Mouse (Mus musculus): Measurements from ENCODE around the gene Wdr24. TPM values are rescaled to one million over a fixed set of nuclear protein-coding genes. Genes with fewer than 3 reads are reported as not detected.

The Wdr24 gene
- polyA plus RNA-seq, 1 experiment from 2014 or later = 27.1 TPM

DNA sequence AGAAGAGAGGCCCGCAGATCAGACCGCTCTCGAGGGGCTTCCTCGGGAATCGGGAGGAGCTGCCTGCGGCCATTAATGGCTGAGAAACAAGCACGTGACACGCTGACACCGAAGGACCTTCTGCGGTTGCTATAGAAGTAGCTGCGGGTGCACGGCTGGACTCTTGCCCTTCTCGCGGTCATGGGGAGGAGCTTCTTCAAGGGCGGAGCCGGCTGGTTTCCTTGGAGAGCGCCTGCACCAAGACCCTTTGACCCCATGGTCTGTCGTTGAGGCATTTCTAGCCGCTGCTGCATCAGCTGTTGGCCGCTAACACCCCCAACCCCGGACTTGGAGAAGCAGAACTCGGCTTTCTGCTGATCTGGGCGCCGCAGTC lies 9.8 kb downstream of the Wdr24 start, which contains the start of gene Stub1:
TSS of gene Stub1 (minus strand) at position 114 of the 373 bp plus-strand sequence.
- peaks cover 35% of the 10 kb centered on the region for H3K36me3 ChIP-seq
- H3K27ac ChIP-seq (replicated peaks) = peak within 1 kb of the TSS; percentile 97
- peak; percentile 46 for ATAC-seq (ENCODE audit: insufficient number of reproducible peaks, low FRiP score, low TSS enrichment, low read depth)
- under 1% methylated on average over 24 of the region's 24 CpGs for WGBS
- H3K4me2 ChIP-seq (replicated peaks) = peak within 1 kb of the TSS; percentile 93
- H3K4me1 ChIP-seq = peaks cover 79% of the 10 kb centered on the region
- peak within 1 kb of the TSS; percentile 87 for H3K9ac ChIP-seq
- H3K9me3 ChIP-seq (replicated peaks) = no peaks in the 10 kb centered on the region
- H3K4me3 ChIP-seq (replicated peaks) = peak within 1 kb of the TSS; percentile 86
- H3K27me3 ChIP-seq = no peaks in the 10 kb centered on the region

DNA sequence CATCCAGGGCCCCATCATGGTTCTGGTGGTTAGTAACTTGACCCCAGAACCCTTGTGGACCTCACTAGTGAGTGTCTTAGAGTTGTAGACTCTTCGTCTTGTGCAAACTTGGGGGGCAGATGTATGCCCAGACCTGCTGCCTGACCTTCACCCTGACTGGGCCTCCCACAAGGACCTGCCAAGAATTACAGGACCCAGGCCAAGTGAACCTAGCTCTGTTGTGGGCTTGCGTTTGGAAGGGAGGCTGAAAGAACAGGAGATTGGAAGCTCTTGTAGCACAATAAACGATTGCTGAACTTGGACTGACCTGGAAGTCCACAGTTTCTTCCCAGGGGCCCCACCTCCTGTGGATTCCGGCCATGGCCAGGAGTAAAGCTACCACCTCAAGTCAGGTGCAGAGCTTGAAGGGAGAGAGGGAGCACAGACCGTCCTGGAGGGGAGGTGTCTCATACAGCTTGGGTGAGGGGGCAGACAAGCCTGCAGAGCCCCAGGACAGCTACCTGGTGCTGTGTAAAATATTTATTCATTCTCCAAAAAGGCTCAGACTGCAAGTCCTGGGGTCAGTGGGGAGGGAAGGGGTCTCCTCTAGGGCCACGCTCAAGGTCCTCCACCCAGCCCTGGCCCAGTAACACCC lies 10.7 kb downstream of the Wdr24 start:
- H3K9ac ChIP-seq = peak overlapping the region; percentile 83
- peak overlapping the region; percentile 93 for H3K4me2 ChIP-seq (replicated peaks)
- no peaks in the 10 kb centered on the region for H3K27me3 ChIP-seq
- H3K4me1 ChIP-seq = peaks cover 72% of the 10 kb centered on the region
- H3K27ac ChIP-seq (replicated peaks) = peak overlapping the region; percentile 97
- H3K9me3 ChIP-seq (replicated peaks) = no peaks in the 10 kb centered on the region
- 36% methylated on average over 6 of the region's 6 CpGs for WGBS
- peak overlapping the region; percentile 86 for H3K4me3 ChIP-seq (replicated peaks)
- ATAC-seq (ENCODE audit: insufficient number of reproducible peaks, low FRiP score, low TSS enrichment, low read depth) = no peak
- peaks cover 41% of the 10 kb centered on the region for H3K36me3 ChIP-seq

DNA sequence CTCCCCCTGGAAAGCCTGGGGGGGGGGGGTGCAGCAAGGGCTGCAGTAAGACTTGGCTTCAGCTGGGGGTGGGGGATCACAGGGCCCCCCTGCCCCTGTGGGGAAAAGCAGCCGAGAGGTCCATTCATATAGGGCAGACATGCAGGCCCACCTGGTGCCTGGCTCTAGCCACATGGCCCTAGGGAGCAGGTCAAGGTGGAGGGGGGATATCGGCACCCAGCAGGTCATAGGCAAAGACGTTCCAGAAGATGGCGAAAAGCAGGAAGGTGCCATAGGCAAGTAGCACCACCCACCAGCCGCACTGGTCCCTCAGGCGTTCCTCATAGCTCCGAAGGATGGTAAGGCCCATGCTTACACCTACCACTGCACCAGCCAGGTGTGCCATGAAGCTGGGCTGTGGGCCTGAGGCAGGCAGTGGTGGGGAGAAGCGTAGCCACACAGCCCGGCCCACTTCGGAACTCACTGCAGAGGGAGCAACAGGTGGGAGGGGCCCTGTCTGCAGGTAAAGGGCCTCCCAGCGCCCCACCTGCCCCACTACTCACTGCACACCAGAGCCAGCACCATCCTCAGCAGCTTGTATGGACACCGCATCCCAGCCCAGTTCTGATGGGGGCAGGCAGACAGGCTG lies 11.3 kb downstream of the Wdr24 start:
- Histone ChIP-seq H3K4me2 (replicated peaks) (peak overlapping the region; percentile 93), H3K27ac (replicated peaks) (peak overlapping the region; percentile 97; the same call in 1 of the 2 replicates), H3K4me1 (peaks cover 66% of the 10 kb centered on the region), H3K4me3 (replicated peaks) (peak overlapping the region; percentile 86), H3K9me3 (replicated peaks) (no peaks in the 10 kb centered on the region), H3K9ac (peak overlapping the region; percentile 83; the same call in 1 of the 2 replicates), H3K36me3 (peaks cover 45% of the 10 kb centered on the region), H3K27me3 (no peaks in the 10 kb centered on the region)
- ATAC-seq (ENCODE audit: insufficient number of reproducible peaks, low FRiP score, low TSS enrichment, low read depth) = no peak
- WGBS = 77% methylated on average over 12 of the region's 12 CpGs

DNA sequence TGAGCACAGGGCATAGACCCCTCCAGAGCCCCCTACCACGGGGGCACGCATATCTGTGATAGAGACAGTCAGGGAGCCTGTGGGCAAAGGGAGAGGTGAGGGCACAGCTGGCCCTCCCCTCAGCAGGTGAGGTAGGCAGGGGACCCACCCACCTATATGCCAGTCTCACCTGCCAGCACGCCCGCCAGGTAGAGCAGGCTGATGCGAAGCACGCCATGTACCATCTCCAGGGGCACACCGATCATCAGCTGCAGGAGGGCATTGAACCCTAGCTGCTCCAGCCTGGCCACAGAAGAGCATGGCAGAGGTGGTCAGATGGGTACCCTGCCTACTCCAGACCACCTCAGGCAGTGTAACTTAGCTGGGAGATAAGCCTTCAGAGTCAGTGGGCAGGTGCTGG lies 11.9 kb downstream of the Wdr24 start:
- 89% methylated on average over 7 of the region's 7 CpGs for WGBS
- H3K36me3 ChIP-seq = peaks cover 45% of the 10 kb centered on the region
- H3K4me2 ChIP-seq (replicated peaks) = peak overlapping the region; percentile 86
- H3K9me3 ChIP-seq (replicated peaks) = no peaks in the 10 kb centered on the region
- ATAC-seq (ENCODE audit: insufficient number of reproducible peaks, low FRiP score, low TSS enrichment, low read depth) = no peak
- H3K27me3 ChIP-seq = no peaks in the 10 kb centered on the region
- H3K4me3 ChIP-seq (replicated peaks) = peak overlapping the region; percentile 86
- peak overlapping the region; percentile 58; the same call in 1 of the 2 replicates for H3K27ac ChIP-seq (replicated peaks)
- no peak overlapping the region for H3K9ac ChIP-seq
- peaks cover 61% of the 10 kb centered on the region for H3K4me1 ChIP-seq

DNA sequence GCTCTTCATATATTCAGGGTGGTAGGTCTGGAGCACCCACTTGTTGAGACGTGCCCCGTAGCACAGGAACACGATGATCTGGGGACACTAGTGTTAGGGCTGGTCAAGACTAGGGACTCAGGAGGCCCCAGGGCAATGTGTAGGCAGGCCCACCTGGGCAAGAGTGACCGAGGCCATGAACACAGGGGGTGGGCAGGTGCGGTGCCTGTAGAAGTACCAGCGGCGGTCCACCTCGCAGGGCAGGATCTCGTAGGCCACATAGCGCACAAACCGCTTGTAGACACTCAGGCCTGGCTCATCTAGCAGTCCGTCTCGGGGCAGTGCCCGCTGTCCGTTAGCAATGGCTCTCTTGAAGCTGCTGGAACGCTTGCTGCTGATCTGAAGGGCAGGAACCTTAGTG lies 12.4 kb downstream of the Wdr24 start:
- Histone ChIP-seq H3K36me3 (peaks cover 45% of the 10 kb centered on the region), H3K4me2 (replicated peaks) (peak overlapping the region; percentile 86), H3K4me1 (peaks cover 56% of the 10 kb centered on the region), H3K9me3 (replicated peaks) (no peaks in the 10 kb centered on the region), H3K4me3 (replicated peaks) (0 out of 2 replicates have a peak overlapping the region, but pooled peaks have one; percentile 86), H3K9ac (no peak overlapping the region), H3K27ac (replicated peaks) (peak overlapping the region; percentile 61; the same call in 1 of the 2 replicates), H3K27me3 (no peaks in the 10 kb centered on the region)
- 88% methylated on average over 16 of the region's 16 CpGs for WGBS
- ATAC-seq (ENCODE audit: insufficient number of reproducible peaks, low FRiP score, low TSS enrichment, low read depth) = no peak

DNA sequence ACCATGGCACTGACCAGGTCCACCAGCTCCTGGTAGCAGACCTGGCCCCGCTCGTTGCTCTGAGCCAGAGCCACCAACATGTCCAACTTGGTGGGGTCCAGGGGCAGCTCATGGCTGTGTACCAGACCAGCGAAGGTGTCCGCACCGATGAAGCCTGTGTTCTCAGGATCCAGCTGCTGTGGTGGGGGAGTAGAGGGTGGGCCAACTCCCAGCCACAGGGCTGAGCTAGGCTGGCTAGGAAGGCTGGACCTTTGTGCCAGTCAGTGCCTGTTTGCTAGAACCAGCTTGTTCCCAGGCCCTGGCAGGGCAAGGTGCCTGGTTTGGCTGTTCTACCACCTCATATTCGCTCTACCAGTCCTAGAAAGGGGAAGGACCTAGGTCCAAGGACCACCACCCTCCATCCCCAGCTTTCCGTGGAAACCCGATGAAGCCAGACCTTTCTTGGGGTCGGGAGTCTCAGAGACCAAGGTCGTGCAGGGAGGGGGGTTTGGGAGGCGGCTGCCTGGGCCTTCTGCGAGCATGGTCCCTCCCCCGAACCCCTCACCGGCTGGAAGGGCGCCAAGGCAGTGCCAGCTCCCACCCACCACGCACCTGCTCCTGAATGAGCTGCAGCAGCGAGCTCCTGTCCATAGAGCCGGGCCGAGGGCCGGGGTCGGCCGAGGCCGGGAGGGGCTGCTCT lies 13.1 kb downstream of the Wdr24 start:
- 22% methylated on average over 23 of the region's 23 CpGs for WGBS
- peak overlapping the region; percentile 86 for H3K4me2 ChIP-seq (replicated peaks)
- H3K27me3 ChIP-seq = no peaks in the 10 kb centered on the region
- peak overlapping the region; percentile 26; the same call in 1 of the 2 replicates for H3K9ac ChIP-seq
- peaks cover 49% of the 10 kb centered on the region for H3K4me1 ChIP-seq
- ATAC-seq (ENCODE audit: insufficient number of reproducible peaks, low FRiP score, low TSS enrichment, low read depth) = no peak
- peaks cover 45% of the 10 kb centered on the region for H3K36me3 ChIP-seq
- H3K27ac ChIP-seq (replicated peaks) = peak overlapping the region; percentile 66
- no peaks in the 10 kb centered on the region for H3K9me3 ChIP-seq (replicated peaks)
- H3K4me3 ChIP-seq (replicated peaks) = peak overlapping the region; percentile 44

DNA sequence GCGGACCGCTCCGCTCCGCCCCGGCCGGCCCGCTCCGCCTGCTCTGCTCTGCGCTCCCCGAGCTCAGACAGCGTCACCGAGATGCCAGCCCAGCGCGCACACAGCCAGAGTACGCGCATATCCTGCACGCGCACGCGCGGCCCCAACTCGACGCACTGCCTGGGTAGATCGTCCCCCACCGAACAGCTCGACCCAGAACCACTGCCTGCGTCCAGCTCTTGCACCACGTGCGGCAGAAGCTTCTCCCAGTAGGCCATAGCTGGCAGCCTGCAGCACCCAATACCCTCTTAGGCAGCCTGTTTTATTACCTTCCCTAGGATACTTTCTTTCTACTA lies 13.6 kb downstream of the Wdr24 start, which contains the start of gene Rhbdl1:
TSS of gene Rhbdl1 (minus strand) at position 220 of the 335 bp plus-strand sequence.
- H3K27ac ChIP-seq (replicated peaks) = peak within 1 kb of the TSS; percentile 66
- H3K9ac ChIP-seq = peak within 1 kb of the TSS; percentile 26
- peak within 1 kb of the TSS; percentile 86 for H3K4me2 ChIP-seq (replicated peaks)
- ATAC-seq (ENCODE audit: insufficient number of reproducible peaks, low FRiP score, low TSS enrichment, low read depth) = peak; percentile 9; the same call in 1 of the 2 replicates
- WGBS = under 1% methylated on average over 29 of the region's 29 CpGs
- H3K36me3 ChIP-seq = peaks cover 46% of the 10 kb centered on the region
- H3K27me3 ChIP-seq = no peaks in the 10 kb centered on the region
- H3K9me3 ChIP-seq (replicated peaks) = no peaks in the 10 kb centered on the region
- H3K4me1 ChIP-seq = peaks cover 44% of the 10 kb centered on the region
- peak within 1 kb of the TSS; percentile 44 for H3K4me3 ChIP-seq (replicated peaks)

DNA sequence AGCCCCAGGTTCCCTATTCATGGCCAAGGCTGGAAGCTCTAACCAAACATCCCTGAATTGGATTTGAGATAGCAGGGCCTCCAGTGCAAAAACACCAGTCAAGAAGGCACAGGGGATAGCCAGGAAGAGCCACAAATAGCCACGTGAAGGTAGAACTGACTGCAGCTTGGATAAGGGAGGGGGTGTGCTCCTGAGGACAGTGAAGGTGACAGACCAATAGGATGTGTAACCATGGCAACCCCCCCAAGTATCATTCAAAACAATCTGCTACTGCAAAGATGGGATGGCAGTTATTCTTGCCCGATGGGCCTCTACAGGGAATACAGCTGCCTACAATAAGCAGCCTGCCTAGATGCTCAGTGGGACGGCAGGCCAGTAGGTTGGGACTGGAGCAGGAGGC lies 14.1 kb downstream of the Wdr24 start:
- Histone ChIP-seq H3K27ac (replicated peaks) (0 out of 2 replicates have a peak overlapping the region, but pooled peaks have one; percentile 18), H3K36me3 (peaks cover 51% of the 10 kb centered on the region), H3K4me3 (replicated peaks) (no peak overlapping the region), H3K9me3 (replicated peaks) (no peaks in the 10 kb centered on the region), H3K27me3 (no peaks in the 10 kb centered on the region), H3K4me2 (replicated peaks) (peak overlapping the region; percentile 86; the same call in 1 of the 2 replicates), H3K4me1 (peaks cover 42% of the 10 kb centered on the region), H3K9ac (no peak overlapping the region)
- no peak for ATAC-seq (ENCODE audit: insufficient number of reproducible peaks, low FRiP score, low TSS enrichment, low read depth)
- 54% methylated on average over 3 of the region's 3 CpGs for WGBS

DNA sequence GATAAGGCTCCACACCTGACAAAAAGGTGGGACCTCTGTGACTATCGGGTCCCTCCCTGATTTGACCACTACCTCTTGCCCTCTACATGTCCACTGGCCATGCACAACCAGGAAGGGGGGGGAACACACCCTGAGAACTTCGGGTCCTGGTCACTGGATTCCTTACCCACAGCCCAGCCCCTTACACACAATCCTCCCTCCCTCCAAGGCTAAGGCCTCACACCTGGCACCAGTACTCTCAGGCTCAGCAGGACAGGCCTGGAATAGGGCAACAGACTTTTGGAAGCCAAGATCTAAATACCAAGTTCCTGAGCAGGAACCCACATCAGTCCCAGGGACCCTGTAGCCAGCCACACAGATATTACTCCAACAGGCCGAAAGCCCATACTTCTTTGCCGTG lies 15.5 kb downstream of the Wdr24 start:
- ATAC-seq (ENCODE audit: insufficient number of reproducible peaks, low FRiP score, low TSS enrichment, low read depth) = no peak
- Histone ChIP-seq H3K36me3 (peaks cover 51% of the 10 kb centered on the region), H3K9ac (no peak overlapping the region), H3K27ac (replicated peaks) (no peak overlapping the region), H3K4me3 (replicated peaks) (no peak overlapping the region), H3K4me2 (replicated peaks) (no peak overlapping the region), H3K27me3 (no peaks in the 10 kb centered on the region), H3K4me1 (peaks cover 49% of the 10 kb centered on the region), H3K9me3 (replicated peaks) (no peaks in the 10 kb centered on the region)
- 82% methylated on average over 4 of the region's 4 CpGs for WGBS

DNA sequence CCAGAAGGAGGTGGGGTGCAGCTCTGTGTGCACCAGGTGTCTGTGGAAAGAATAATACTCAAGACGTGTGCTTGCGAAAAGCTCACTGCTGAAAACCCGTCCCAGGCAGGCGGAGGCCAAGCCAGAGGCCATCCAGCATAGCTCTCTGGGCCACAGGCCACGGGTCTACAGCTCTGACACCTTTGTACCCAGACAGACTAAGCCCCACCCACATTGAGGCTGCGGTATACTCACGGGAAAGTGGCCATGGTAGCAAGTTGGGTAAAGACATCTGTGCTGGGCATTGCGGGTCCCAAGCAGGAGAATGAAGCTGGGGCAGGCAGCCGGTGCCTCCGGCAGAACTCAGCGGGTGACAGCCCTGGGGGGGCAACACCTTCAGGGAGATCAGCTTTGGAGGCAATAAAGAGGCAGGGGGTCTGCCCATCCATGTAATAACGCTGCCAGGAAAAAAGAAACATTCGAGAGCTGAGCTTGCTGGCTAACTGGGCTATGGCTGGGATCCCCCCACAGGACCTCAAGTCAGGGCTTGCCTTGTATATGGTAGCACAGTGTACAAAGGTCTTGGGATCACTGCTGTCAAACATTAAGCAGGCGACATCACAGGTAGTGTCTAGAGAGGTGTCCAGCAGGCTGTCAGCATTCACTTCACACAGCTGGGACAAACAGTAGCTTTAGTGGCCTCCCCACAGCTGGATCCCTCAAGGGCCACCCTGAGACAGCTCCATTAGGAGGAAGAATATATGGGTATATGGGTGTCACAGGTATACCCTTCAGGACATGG lies 16.2 kb downstream of the Wdr24 start:
- H3K9me3 ChIP-seq (replicated peaks) = no peaks in the 10 kb centered on the region
- H3K4me2 ChIP-seq (replicated peaks) = no peak overlapping the region
- peaks cover 44% of the 10 kb centered on the region for H3K4me1 ChIP-seq
- no peak overlapping the region for H3K9ac ChIP-seq
- 89% methylated on average over 14 of the region's 14 CpGs for WGBS
- H3K27ac ChIP-seq (replicated peaks) = no peak overlapping the region
- no peak overlapping the region for H3K4me3 ChIP-seq (replicated peaks)
- H3K36me3 ChIP-seq = peaks cover 51% of the 10 kb centered on the region
- no peak for ATAC-seq (ENCODE audit: insufficient number of reproducible peaks, low FRiP score, low TSS enrichment, low read depth)
- no peaks in the 10 kb centered on the region for H3K27me3 ChIP-seq
